ENCODE assay signal across 9 mouse cellular contexts in the genomic region with DNA sequence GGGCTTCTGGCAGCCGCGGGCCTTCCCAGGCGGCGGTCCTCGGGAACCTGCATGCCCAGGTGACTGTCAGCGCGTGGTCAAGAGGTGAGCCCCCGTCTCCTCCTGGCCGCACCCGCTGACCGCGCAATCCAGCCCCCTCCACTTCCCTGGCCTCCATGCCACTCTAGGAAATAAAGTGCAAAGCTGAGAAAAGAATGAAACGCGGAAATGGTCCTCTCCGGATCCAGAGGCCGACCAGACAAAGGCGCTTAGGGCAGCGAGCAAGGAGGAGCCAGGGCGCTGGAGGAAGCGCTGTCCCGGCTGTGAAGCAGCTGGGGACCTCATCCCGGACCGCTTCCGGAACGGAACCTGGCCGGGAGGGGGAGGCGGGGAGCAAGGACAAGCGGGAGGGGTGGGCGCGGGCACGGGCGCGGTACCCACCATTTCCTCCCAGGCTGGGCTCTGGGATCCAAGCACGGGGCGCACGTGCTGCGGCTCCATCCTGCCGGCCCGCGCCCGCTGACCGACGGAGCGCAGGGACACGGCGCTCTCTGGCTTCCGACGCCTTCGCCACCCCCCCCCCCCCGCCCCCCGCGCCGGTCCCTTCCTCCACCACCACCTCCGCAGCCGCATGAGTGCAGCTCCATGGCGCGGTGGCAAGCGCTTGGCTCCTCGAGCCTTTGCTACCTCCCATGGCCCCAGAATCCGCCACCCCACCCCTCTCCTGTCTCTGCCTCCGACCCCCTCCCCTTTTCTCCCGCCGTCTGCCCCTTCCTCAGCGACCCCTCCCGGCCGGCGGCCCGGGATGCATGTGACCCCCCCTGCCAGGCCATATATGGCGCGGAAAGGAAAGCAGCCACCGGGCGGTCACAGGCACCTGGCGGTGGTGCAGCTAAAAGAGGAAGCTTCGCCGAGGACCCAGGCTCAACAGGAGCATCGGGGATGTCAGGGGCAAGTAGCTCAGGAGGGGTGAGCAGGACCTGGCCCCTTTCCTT. TPM values are rescaled to one million over a fixed set of nuclear protein-coding genes. Genes with fewer than 3 reads are reported as not detected.
DNase-seq lines count a peak whose midpoint lies in the region; ATAC-seq and TF ChIP-seq lines count a peak whose summit lies in the region.
"Not testable (repeated sequence)": the region's sequence is repeated elsewhere in the genome, so short reads cannot be mapped to it uniquely, and the experiment has no call there.
"Had no signal": no experiment of that assay in that cellular context is flagged by ENCODE, and none has a peak within 500 bp of the region (broad histone marks: within the 10 kb centered on the region; RNA-seq: fewer than 3 reads in every experiment).

No protein-coding gene starts in this region.

- H3K4me3 ChIP-seq in embryonic facial prominence, embryonic 13.5 days, result peak overlapping the region; percentile 41
- peak overlapping the region; percentile 43 for H3K4me3 ChIP-seq in hindbrain, embryonic 13.5 days
- not testable (repeated sequence) for H3K4me3 ChIP-seq in liver, embryonic 16.5 days (ENCODE audit: low read depth, low read length)
- H3K4me3 ChIP-seq in neural tube, embryonic 11.5 days (ENCODE audit: low read depth, low read length), result peak overlapping the region; percentile 28
- peak overlapping the region; percentile 36 for H3K4me3 ChIP-seq in thymus, adult 2 months (ENCODE audit: control insufficient read depth, insufficient read depth, low read length)

- not testable (repeated sequence) for H3K36me3 ChIP-seq in embryonic facial prominence, embryonic 13.5 days; hindbrain, embryonic 13.5 days; liver, embryonic 16.5 days (ENCODE audit: control insufficient read depth, insufficient read depth); neural tube, embryonic 11.5 days (ENCODE audit: control insufficient read depth, insufficient read depth, low read length); thymus, adult 2 months (ENCODE audit: control insufficient read depth, insufficient read depth, low read length)

- H3K9ac ChIP-seq in embryonic facial prominence, embryonic 13.5 days, result 0 out of 2 replicates have a peak overlapping the region, but pooled peaks have one; percentile 40
- peak overlapping the region; percentile 64 for H3K9ac ChIP-seq in hindbrain, embryonic 13.5 days
- not testable (repeated sequence) for H3K9ac ChIP-seq in liver, embryonic 16.5 days (ENCODE audit: low read depth, low read length); neural tube, embryonic 11.5 days (ENCODE audit: low read length)

- peak; percentile 7 for DNase-seq in adrenal gland, adult 2 months
- peak; percentile 8 to 29 for DNase-seq in heart, adult 9 months (ENCODE audit: low spot score in 2 of 2)
- DNase-seq in kidney, postnatal 14 days, result peak; percentile 14
- DNase-seq in neural tube, embryonic 11.5 days (ENCODE audit: low spot score), result peak; percentile 12
- peak; percentile 5 for DNase-seq in thymus, adult 2 months

- not testable (repeated sequence) for H3K4me1 ChIP-seq in embryonic facial prominence, embryonic 13.5 days; hindbrain, embryonic 13.5 days (replicated peaks); liver, embryonic 16.5 days (ENCODE audit: control insufficient read depth, low read depth, low read length); neural tube, embryonic 11.5 days (ENCODE audit: control insufficient read depth, insufficient read depth, low read length); thymus, adult 2 months (replicated peaks; ENCODE audit: control insufficient read depth, insufficient read depth, low read length)

- TF ChIP-seq CTCF in thymus, adult 2 months (IDR thresholded peaks at IDR 0.05; ENCODE audit: borderline replicate concordance, control insufficient read depth, extremely low read depth, insufficient read depth, low read length, poor library complexity), result not testable (repeated sequence)

- not testable (repeated sequence) for H3K27me3 ChIP-seq in embryonic facial prominence, embryonic 13.5 days; hindbrain, embryonic 13.5 days; liver, embryonic 16.5 days (ENCODE audit: control insufficient read depth, insufficient read depth, low read depth, low read length); neural tube, embryonic 11.5 days (ENCODE audit: control insufficient read depth, insufficient read depth, low read length); thymus, adult 2 months (ENCODE audit: control insufficient read depth, insufficient read depth, low read length)

- not testable (repeated sequence) for ATAC-seq in embryonic facial prominence, embryonic 13.5 days (ENCODE audit: insufficient number of reproducible peaks, insufficient read depth, low FRiP score, low TSS enrichment, low read depth); hindbrain, embryonic 13.5 days (ENCODE audit: low FRiP score); liver, embryonic 16.5 days (ENCODE audit: low read depth); neural tube, embryonic 11.5 days (ENCODE audit: insufficient read depth, low FRiP score, low TSS enrichment)

- H3K9me3 ChIP-seq in embryonic facial prominence, embryonic 13.5 days; hindbrain, embryonic 13.5 days; liver, embryonic 16.5 days (replicated peaks; ENCODE audit: control insufficient read depth, low read length); neural tube, embryonic 11.5 days (ENCODE audit: control insufficient read depth, low read length): not testable (repeated sequence)

- H3K27ac ChIP-seq in embryonic facial prominence, embryonic 13.5 days; liver, embryonic 16.5 days (ENCODE audit: low read length); neural tube, embryonic 11.5 days (ENCODE audit: low read depth, low read length); thymus, adult 2 months (ENCODE audit: control insufficient read depth, insufficient read depth, low read length): not testable (repeated sequence)
- H3K27ac ChIP-seq in hindbrain, embryonic 13.5 days, result 0 out of 2 replicates have a peak overlapping the region, but pooled peaks have one; percentile 44

- H3K4me2 ChIP-seq in embryonic facial prominence, embryonic 13.5 days, result peak overlapping the region; percentile 62
- H3K4me2 ChIP-seq in hindbrain, embryonic 13.5 days, result peak overlapping the region; percentile 56
- H3K4me2 ChIP-seq in liver, embryonic 16.5 days (ENCODE audit: low read depth, low read length), result 0 out of 2 replicates have a peak overlapping the region, but pooled peaks have one; percentile 20
- H3K4me2 ChIP-seq in neural tube, embryonic 11.5 days (ENCODE audit: low read depth), result peak overlapping the region; percentile 43

- not testable (repeated sequence) for TF ChIP-seq POLR2A in thymus, adult 2 months (IDR thresholded peaks at IDR 0.05; ENCODE audit: control insufficient read depth, extremely low read depth, insufficient read depth, low read length, poor library complexity)

- 0% methylated on average over 32 of the region's 76 CpGs for WGBS in embryonic facial prominence, embryonic 13.5 days
- WGBS in hindbrain, embryonic 13.5 days, result 0% methylated on average over 28 of the region's 76 CpGs
- WGBS in liver, embryonic 16.5 days (ENCODE audit: insufficient replicate concordance), result 0% methylated on average over 34 of the region's 76 CpGs
- WGBS in neural tube, embryonic 11.5 days, result under 1% methylated on average over 22 of the region's 76 CpGs
- WGBS in thymus, adult 2 months, result 1% methylated on average over 41 of the region's 76 CpGs

RNA-seq across cellular contexts. Expression of a gene that starts 14.6 kb away (rescaled TPM):
- not detected for total RNA-seq in adrenal gland, adult 2 months (2021)
- not detected in 2 replicates for polyA plus RNA-seq in adrenal gland, adult 2 months (2012; rRNA removed)
- not detected in 2 replicates for polyA plus RNA-seq in embryonic facial prominence, embryonic 13.5 days (2015; fragmentation: Nextera tagmentation; extraction: Ambion mirVana)
- not detected in 2 replicates for polyA plus RNA-seq in hindbrain, embryonic 13.5 days (2015; fragmentation: Nextera tagmentation; extraction: Ambion mirVana)
- polyA plus RNA-seq in liver, embryonic 16.5 days (2015; fragmentation: Nextera tagmentation; extraction: Ambion mirVana), result not detected in 2 replicates
- not detected in 2 replicates for polyA plus RNA-seq in neural tube, embryonic 11.5 days (2014; fragmentation: Nextera tagmentation; extraction: Ambion mirVana)
- not detected in 2 replicates for polyA plus RNA-seq in thymus, adult 2 months (2012; rRNA removed)
- total RNA-seq: gastrocnemius, postnatal 36 days had no signal
